Mouse (Mus musculus): ENCODE results near the gene Lcp1.

- TF ChIP-seq CTCF (IDR thresholded peaks at IDR 0.05; ENCODE audit: low read depth, low read length) (no peak), POLR2A (IDR thresholded peaks at IDR 0.05; ENCODE audit: borderline replicate concordance, low read depth, low read length) (no peak)
These were observed 105.2 kb downstream of the Lcp1 start for GRCm38 (mm10) chr14:75235955-75236635.

Data from bone marrow macrophage, adult 2 months (primary cell).